Mouse (Mus musculus) cerebellum, postnatal 25 days (tissue): ENCODE data around the gene Fam83e.

Experiments
- DNase-seq, 2 experiments: peaks; one replicate each; pipeline ENCODE4 v3.0.0; 2021; ENCODE audit warnings: mixed read lengths in 2 of 2

Gene Fam83e

DNA sequence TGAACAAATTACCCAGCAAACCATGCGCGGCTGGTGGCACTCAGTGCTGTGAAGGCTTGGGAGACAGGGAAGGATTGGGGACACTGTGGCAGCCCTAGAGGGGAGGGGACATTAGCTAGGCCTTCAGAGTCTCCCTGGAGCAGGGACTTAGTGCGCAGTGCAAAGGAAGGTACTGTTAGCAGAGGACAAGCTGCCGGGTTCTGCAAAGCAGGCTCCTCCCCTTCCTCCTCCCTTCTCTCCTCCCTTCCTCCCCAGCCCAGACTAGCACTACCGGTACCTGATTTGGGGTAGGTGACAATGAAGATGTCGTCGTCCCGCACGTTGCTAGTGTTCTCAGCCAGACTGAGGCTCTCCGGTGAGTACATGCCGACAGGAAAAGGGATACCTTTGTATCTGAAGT lies 20.8 kb downstream of the Fam83e start:
- no peak for DNase-seq

- peak; percentile 44 to 69 for DNase-seq
These were observed 21.3 kb downstream of the Fam83e start for GRCm38 (mm10) chr7:45742338-45742737.

DNA sequence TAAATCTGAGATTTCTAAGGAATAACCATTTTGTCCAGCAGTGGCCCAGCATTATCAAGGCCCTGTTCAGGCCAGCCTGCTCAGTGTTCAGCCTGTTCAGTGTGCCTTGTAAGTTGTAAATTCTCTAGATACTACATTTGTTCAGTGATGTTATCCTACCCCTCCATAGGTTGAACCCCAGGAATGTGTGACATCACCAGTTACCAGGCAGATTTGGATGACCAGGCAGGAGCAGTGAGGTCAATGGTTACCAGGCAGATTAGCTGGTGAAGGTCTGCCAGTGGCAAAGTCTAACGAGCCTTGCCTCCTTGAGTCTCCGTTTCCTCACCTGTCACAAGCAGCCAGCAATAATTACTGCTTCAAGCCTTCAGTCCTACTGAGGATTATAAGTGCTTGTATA lies 23.4 kb downstream of the Fam83e start:
- peak; percentile 67 to 88 for DNase-seq

DNA sequence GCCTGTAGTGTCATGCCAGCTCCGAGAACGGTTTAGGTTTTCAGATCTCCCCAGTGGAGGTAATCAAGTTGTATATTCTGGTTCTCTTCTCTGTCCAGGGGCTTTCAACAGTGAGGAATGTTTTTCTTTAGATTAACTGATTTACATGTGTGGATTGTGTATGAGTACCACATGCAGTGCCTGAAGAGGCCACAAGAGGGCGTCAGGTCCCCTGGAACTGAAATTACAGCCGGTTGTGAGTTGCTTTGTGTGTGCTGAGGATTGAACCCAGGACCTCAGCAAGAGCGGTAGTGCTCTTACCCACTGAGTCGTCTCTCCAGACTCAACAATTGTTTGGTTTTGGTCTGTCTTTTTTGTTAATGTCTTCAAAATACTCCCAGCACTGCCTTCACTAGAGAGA lies 25.5 kb downstream of the Fam83e start:
- DNase-seq = no peak

DNA sequence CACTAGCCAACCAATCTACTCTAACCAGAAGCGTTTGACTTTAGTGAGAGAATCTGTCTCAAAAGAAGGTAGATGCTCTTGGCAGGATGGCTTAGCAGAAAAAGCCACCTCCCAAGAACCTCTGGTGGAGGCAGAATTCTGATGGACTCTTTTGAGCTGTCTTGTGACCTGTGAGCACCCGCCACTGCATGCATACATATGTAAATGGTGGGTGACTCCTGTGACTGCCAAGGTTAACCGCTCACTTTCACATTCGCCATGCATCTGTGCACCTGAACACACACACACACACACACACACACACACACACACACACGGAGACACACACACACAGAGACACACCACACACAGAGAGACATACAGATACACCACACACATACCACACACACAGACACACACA lies 26.4 kb downstream of the Fam83e start:
- no peak for DNase-seq

GRCm38 (mm10) chr7:45748110-45748509 lies 27.1 kb downstream of the Fam83e start:
- no peak for DNase-seq

DNA sequence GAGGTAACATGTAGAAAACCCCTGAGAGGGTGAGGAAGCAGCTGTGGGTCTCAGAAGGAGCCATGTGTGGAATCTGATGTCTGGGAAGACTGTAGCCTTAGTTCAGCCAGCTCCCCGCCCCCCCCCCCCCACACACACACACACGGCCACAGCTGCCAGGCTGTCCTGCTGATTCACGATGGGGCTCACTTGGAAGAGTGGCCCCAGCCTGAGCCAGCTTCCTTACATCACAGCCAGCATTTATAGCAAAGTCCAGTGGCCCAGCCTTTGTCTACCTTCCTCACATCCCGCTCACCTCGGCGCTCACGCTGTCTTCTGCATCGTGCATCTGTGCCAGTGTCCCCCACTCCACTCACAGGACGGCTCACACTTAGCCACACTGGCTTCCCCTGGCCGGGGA lies 28.4 kb downstream of the Fam83e start:
- no peak for DNase-seq

DNA sequence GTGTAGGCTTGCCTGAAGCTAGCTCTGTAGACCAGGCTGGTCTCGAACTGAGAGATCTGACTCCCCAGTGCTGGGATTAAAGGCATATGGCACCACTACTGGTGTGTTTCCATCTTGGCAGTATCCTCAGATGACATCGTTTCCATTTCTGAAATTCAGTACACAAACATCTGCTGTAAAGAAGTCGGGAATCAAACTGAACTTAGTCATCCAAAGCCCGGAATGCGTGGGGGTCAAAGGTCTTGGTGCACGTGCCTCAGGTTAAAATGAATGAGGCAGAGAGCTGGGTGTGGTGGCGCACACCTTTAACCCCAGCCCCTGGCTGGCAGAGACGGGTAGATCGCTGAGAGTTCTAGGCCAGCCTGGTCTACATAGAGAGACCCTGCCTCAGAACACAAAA lies 29.1 kb downstream of the Fam83e start:
- no peak for DNase-seq

GRCm38 (mm10) chr7:45755703-45756102 lies 34.7 kb downstream of the Fam83e start:
- no peak for DNase-seq

GRCm38 (mm10) chr7:45759400-45759799 lies 38.4 kb downstream of the Fam83e start:
- peak in 1 of 2 experiments; percentile 28 for DNase-seq

DNA sequence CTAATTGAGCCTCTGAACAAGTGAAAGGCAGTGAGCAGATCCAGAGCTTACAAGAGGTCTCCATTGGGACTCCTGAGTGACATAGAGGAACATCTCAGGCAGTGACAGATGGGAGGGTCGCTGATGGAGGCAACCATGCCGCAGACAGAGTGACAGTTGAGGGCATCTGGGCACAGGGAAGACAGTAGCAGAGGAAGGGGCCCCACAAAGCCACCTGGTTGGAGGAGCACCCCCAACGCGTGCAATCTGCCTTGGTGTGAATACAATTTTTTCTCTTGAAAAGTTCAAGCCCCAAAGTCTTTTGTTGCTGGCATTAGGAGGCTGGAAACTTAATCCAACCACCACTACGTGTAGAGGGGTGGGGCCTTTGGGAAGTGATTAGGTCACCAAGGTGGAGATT lies 39.1 kb downstream of the Fam83e start:
- DNase-seq = no peak

- DNase-seq = no peak
These were observed 45.0 kb downstream of the Fam83e start for GRCm38 (mm10) chr7:45765995-45766394.

DNA sequence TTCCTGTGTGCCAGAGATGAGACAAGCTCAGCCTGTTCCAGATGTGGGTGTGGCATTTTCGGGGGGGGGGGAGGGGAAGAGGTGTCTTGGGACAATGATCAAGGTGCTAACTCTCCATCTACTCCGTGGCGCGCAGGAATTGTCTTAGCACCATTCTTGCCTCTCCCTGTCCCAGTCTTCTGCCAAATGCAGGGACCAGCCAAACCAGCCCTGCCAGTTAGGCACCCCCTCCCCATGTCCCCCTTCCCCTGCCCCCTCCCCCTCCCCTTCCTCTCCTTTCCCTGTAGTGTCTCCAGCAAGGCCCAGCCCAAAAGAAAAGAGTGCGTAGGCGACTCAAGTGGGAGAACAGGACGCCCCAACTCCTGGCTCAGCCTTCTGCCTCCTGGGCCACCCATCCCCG lies 45.8 kb downstream of the Fam83e start:
- no peak for DNase-seq

DNA sequence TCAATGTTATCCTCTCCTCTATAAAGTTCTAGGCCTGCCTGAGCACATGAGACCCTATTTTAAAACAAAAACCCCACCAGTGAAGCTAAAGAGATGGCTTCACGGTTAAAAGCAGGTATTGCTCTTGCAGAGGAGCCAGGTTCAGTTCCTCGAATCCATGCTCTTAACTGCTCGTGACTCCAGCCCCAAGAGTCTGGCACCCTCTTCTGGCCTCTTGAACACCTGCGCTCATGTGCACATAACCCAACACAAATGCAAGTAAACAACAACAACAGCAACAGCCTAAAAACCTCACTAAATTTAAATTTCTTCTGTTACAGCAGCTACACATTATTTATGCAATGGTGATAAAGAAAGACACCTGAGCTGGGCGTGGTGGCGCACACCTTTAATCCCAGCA lies 46.5 kb downstream of the Fam83e start:
- no peak for DNase-seq

DNA sequence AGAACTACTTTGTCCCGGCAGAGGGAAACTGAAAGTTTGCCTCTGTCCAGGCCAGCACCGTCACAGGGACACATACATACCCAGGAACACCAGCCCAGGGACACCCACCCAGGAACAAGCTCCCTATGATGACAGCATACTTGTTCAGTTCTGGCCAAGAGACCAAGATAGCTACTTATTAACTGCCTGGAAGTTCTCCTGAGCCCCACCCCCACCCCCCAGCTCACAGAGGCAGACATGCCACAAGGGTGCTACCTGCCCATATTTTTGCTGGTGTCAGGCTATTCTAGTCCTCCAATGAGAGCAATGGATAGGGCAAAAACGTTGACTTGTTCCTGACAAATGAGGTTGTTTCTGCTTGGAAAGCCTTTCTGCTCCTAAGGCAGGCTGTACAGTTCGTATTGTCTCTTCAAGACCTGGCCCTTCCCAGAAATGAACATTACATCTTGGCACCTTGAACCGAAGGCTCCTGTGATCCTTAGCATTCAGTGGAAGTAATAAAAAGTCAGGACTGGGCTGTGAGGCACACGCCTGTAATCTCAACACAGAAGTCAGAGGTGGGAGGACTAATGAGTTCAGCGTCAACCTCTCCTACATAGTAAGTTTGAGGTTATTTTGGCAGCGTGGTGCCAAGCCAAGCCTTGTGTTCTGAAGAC lies 49.5 kb downstream of the Fam83e start:
- no peak for DNase-seq

DNA sequence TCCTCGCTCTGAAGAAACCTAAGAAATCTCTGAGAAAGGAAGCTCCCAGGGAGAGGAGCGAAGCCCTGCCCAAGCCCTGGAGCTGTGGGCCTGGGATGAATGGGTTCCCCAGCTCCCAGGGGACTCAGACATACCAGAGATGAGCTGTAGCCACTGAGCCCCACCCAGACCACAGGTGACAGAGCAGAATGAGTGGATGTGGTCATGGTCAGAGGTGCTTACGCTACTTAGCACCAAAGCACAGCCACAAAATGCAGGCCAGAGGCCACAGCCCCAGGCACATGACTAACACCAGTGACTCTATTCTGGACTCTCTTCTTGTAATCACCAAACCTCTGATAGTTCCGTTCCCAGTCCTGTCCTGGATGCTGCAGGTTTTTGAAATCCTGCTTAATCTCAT lies 50.1 kb downstream of the Fam83e start:
- no peak for DNase-seq

- no peak for DNase-seq
These were observed 54.2 kb downstream of the Fam83e start for GRCm38 (mm10) chr7:45775237-45775636.
